Mouse (Mus musculus) spleen, postnatal 14 days (tissue): ENCODE data around the gene Tlr2.

Experiments
- DNase-seq, 2 experiments: peaks; one replicate each; pipeline ENCODE4 v3.0.0; 2021 to 2022; ENCODE audit warnings: low spot score in 2 of 2

Gene Tlr2

DNA sequence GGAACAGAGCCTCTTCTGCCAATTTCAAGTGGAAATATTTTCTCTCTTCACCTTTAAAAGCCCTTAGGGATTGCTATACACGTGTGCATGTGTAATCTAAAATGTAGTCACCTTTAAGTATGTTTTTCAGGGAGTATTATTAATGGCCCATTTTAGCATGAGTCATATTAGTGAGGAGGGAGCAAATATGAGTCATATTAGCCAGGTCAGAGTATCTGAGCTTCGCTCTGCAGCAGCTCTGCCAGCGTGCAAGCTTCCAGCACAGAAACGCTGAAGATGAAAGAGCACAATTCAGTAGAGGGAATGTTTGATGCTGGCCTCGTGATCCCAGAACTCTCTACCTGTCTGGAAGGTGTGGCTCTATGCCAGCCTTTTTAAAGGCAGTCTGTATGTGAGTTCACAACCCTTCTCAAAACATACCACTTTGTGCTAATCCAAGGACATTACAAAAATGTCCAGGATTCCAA, 13.4 kb downstream of the Tlr2 start:
- DNase-seq = no peak

DNA sequence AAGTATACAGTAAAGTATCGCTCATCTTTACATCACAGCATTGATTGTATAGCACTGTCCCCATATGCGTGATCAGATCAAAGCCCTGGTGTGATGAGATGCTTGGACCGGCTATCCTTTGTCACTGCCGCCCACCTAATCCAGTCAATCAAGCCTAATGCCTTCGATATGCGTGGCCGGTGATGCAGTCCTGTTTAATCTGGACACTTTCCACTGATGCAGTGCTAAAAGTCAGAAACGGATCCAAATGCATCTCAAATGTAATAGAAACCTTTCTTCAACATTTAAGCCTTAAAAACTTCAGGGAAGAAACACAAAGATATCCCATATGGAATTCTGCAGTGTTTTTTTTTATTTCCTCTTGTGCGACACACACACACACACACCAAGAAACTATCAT, 13.9 kb downstream of the Tlr2 start:
- DNase-seq = no peak

- no peak for DNase-seq
Observed at GRCm38 (mm10) chr3:83823774-83824173, 17.8 kb downstream of the Tlr2 start.

- DNase-seq = no peak
Observed at GRCm38 (mm10) chr3:83816372-83816925, 25.1 kb downstream of the Tlr2 start.

- no peak for DNase-seq
Observed at GRCm38 (mm10) chr3:83812863-83813262, 28.7 kb downstream of the Tlr2 start.

DNA sequence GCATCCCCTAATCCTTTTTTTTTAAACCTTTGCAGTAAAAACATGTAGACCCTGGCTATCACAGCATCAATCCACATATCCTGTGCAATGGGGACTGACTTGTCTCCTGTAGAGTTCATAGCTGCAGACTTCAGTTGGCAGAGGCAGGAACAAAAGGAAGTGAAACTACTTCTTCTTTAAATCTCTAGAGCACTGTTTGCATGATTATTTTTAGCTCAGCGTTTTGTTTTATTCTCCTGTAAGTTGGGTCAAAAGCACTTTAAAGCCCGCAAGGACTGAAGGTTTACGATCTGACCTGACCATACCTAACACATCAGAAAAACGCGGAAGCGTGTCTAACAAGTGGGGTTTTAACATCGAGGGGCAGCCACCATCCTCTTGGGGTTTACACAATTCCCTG, 29.6 kb downstream of the Tlr2 start:
- DNase-seq = peak in 1 of 2 experiments; percentile 14

GRCm38 (mm10) chr3:83808483-83808882, 33.1 kb downstream of the Tlr2 start:
- no peak for DNase-seq

- no peak for DNase-seq
Observed at GRCm38 (mm10) chr3:83801649-83802155, 39.9 kb downstream of the Tlr2 start.

GRCm38 (mm10) chr3:83799486-83799885, 42.1 kb downstream of the Tlr2 start:
- DNase-seq = no peak

DNA sequence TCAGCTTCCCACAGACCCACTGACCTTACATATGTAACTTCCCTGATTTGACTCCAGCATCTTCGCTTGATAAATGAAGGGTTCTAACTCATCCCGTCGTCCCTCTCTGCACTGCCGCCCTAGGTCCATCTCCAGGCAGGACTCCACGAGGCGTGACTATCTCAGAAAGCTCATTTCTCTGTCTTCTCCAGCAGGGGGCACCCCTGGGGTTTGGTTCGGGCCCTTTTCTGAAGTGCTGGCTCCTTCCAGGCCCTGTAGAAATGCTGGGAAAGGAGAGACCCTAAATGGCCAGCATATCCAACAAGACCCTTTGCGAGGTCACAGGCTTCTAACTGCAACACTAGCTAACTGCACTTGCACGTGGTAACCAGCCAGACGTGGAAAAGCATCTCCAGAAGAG, 43.7 kb downstream of the Tlr2 start:
- DNase-seq = peak; percentile 24 to 50

- DNase-seq = no peak
Observed at GRCm38 (mm10) chr3:83797098-83797497, 44.5 kb downstream of the Tlr2 start.

GRCm38 (mm10) chr3:83791444-83791843, 50.1 kb downstream of the Tlr2 start:
- no peak for DNase-seq

DNA sequence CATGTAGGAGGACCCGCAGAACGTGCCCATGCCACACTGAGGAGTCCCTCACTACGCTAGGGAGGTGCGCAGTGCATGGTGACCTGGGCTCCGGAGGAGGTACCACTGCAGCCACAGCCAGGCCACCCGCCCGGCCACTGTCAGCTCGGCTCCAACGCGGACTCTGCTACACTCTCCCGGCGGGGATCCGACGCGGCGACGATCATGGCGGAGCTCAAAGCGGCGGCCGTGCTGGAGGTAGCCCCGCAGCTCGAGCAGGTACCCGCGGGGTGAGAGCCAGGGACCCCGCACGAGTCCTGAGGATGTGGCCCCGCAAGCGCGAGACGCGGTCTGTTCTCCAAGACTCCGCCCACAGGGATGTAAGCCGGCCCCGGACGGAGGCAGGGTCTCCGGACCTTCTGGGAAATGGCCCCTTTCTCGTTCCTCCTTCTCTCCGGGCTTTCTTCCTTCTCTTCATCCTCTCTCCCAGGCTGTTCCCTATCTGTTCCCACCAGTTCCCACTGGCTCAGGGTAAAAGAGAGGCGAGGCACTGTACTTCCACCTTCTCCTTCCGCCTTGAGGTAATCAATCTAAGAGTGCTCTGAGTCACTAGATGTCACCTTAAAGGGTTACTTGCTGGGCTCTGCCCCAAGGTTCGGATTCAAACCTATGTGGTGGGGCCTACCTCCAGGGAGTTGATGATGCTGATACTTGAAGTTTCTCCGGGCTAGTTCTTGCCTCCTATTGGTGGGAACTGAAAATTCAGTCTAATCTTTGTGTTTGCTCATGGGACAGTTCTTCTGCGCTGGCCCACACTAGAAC, 51.7 kb downstream of the Tlr2 start:
- no peak for DNase-seq

GRCm38 (mm10) chr3:83787776-83788305, 53.7 kb downstream of the Tlr2 start:
- no peak for DNase-seq

DNA sequence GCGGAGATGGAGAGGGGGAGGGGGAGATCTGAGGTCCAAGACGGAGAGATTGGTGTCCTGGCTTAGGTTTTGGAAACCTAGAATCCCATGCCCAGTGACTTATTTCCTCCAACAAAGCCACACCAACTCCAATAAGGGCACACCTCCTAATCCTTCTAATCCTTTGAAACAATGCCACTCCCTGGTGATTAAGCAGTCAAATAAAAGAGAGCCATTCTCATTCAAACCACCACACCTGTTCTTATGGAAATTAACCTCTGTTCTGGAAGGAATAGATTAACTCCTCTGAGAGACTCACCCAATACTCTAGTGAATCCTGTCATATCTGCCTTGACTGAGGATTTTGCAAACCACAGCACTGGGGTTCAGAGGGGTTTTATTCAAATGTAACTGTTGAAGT, 54.5 kb downstream of the Tlr2 start:
- DNase-seq = no peak
